Mouse (Mus musculus): ENCODE data around the gene Suclg2. TPM values are rescaled to one million over a fixed set of nuclear protein-coding genes. Genes with fewer than 3 reads are reported as not detected.

The Suclg2 gene
- polyA plus RNA-seq, 1 experiment: 9.0 TPM

GRCm38 (mm10) chr6:95676439-95676838 is 42.2 kb downstream of the Suclg2 start:
- DNase-seq: no peak
- H3K4me1 ChIP-seq (ENCODE audit: control insufficient read depth, insufficient read depth, low read length): peaks cover 4% of the 10 kb centered on the region
- TF ChIP-seq CTCF (IDR thresholded peaks at IDR 0.05; ENCODE audit: insufficient read depth, low read length): no peak
- no peak for TF ChIP-seq POLR2A (IDR thresholded peaks at IDR 0.05; ENCODE audit: borderline replicate concordance, extremely low read depth, low read depth, low read length)
- 78% methylated on average over 4 of the region's 4 CpGs for WGBS
- H3K4me3 ChIP-seq (replicated peaks; ENCODE audit: extremely low read depth, low read depth, low read length): no peak overlapping the region

- whole genome bisulfite sequencing: 29% methylated on average over 6 of the region's 6 CpGs
- TF ChIP-seq POLR2A (IDR thresholded peaks at IDR 0.05; ENCODE audit: borderline replicate concordance, extremely low read depth, low read depth, low read length) (no peak), CTCF (IDR thresholded peaks at IDR 0.05; ENCODE audit: insufficient read depth, low read length) (no peak)
- Histone ChIP-seq H3K4me3 (replicated peaks; ENCODE audit: extremely low read depth, low read depth, low read length) (no peak overlapping the region), H3K4me1 (ENCODE audit: control insufficient read depth, insufficient read depth, low read length) (peaks cover 4% of the 10 kb centered on the region)
- DNase-seq: no peak
These were observed 43.4 kb downstream of the Suclg2 start for GRCm38 (mm10) chr6:95675059-95675705.

DNA sequence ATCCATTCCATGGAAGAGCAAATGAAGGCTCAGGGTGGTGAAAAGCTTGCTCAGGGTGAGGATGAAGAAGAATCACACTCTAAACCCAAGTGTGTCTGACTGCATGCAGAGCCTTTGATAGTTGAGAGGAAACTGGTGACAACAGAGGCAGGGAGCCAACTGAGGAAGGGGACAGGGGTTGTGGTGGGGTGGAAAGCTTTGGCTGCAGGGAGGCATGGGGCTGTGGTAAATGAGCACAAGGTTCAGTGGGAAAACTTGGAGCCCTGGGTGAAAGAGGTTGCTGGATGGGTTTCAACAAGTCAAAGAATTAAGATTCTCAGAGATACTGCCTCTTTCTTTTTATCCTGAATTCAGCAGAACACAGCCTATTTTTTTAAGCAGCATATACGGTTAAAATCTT is 43.9 kb downstream of the Suclg2 start:
- Histone ChIP-seq H3K4me1 (ENCODE audit: control insufficient read depth, insufficient read depth, low read length) (no peaks in the 10 kb centered on the region; the same call in 1 of the 2 replicates), H3K4me3 (replicated peaks; ENCODE audit: extremely low read depth, low read depth, low read length) (no peak overlapping the region)
- WGBS: 32% methylated on average over 1 of the region's 1 CpGs
- no peak for DNase-seq
- TF ChIP-seq POLR2A (IDR thresholded peaks at IDR 0.05; ENCODE audit: borderline replicate concordance, extremely low read depth, low read depth, low read length) (no peak), CTCF (IDR thresholded peaks at IDR 0.05; ENCODE audit: insufficient read depth, low read length) (no peak)

DNA sequence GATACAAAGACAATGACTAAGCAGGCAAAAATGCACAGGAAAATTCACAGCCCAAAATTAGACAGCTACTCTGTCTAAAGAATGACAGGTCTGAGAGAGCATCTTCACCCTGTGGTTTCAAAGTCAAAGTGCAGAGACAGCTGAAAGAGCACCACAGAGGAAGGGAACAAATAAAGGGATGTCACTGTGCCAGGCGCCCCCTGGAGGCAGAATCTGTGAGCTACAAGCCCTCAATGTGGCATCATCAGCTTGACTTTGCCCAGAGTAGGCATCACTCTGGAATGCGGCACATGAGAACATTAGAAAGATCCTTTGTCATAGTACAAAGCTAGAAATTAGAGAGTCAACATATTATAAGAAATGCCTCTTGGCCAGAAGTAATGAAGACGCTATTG is 49.3 kb downstream of the Suclg2 start:
- 65% methylated on average over 3 of the region's 3 CpGs for WGBS
- peak; percentile 28 for DNase-seq
- H3K4me1 ChIP-seq (ENCODE audit: control insufficient read depth, insufficient read depth, low read length): no peaks in the 10 kb centered on the region
- peak; percentile 65 for TF ChIP-seq CTCF (IDR thresholded peaks at IDR 0.05; ENCODE audit: insufficient read depth, low read length)
- no peak for TF ChIP-seq POLR2A (IDR thresholded peaks at IDR 0.05; ENCODE audit: borderline replicate concordance, extremely low read depth, low read depth, low read length)
- H3K4me3 ChIP-seq (replicated peaks; ENCODE audit: extremely low read depth, low read depth, low read length): no peak overlapping the region

DNA sequence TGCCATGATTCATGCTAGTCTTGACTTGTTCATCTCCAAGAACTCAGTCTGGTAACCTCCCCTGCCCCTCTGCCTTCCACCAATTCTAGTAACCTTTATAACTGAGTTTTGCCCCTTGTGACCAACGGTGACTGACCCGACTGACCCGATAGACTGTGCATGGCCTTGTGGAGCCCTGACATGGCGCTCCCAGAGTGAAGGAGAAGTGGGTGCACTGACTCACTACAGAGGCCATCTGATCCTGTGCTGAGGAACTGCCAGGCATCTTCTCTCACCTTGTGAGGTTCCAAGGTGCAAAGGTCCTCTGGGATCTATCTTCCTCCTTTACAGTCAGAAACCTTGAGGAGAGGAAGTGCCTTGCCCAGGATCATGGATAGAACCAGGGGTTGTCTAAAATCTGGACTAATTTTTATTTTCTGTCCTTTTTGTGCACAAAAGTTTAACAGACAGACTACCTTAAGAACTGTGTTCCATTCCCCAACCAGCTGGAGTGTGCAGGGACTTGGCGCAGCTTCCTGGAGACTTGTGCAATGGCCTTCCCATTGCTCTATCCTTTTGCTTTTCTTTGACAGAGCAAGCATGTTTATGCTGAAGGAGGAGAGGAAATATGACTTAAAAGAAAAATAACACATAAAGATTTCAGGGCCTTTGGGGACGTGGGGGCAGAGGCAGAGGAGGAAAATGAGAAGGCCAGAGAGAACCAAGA is 49.8 kb downstream of the Suclg2 start:
- DNase-seq: no peak
- no peak overlapping the region for H3K4me3 ChIP-seq (replicated peaks; ENCODE audit: extremely low read depth, low read depth, low read length)
- H3K4me1 ChIP-seq (ENCODE audit: control insufficient read depth, insufficient read depth, low read length): no peaks in the 10 kb centered on the region
- no peak for TF ChIP-seq CTCF (IDR thresholded peaks at IDR 0.05; ENCODE audit: insufficient read depth, low read length)
- TF ChIP-seq POLR2A (IDR thresholded peaks at IDR 0.05; ENCODE audit: borderline replicate concordance, extremely low read depth, low read depth, low read length): no peak
- WGBS: 90% methylated on average over 6 of the region's 6 CpGs

- DNase-seq: no peak
- no peaks in the 10 kb centered on the region for H3K4me1 ChIP-seq (ENCODE audit: control insufficient read depth, insufficient read depth, low read length)
- TF ChIP-seq CTCF (IDR thresholded peaks at IDR 0.05; ENCODE audit: insufficient read depth, low read length) (no peak), POLR2A (IDR thresholded peaks at IDR 0.05; ENCODE audit: borderline replicate concordance, extremely low read depth, low read depth, low read length) (no peak)
- no peak overlapping the region for H3K4me3 ChIP-seq (replicated peaks; ENCODE audit: extremely low read depth, low read depth, low read length)
- 97% methylated on average over 8 of the region's 8 CpGs for WGBS
These were observed 60.9 kb downstream of the Suclg2 start for GRCm38 (mm10) chr6:95657671-95658070.

- TF ChIP-seq POLR2A (IDR thresholded peaks at IDR 0.05; ENCODE audit: borderline replicate concordance, extremely low read depth, low read depth, low read length) (no peak), CTCF (IDR thresholded peaks at IDR 0.05; ENCODE audit: insufficient read depth, low read length) (no peak)
- no peak for DNase-seq
- Histone ChIP-seq H3K4me1 (ENCODE audit: control insufficient read depth, insufficient read depth, low read length) (peaks cover 2% of the 10 kb centered on the region; the same call in 1 of the 2 replicates), H3K4me3 (replicated peaks; ENCODE audit: extremely low read depth, low read depth, low read length) (no peak overlapping the region)
- 93% methylated on average over 3 of the region's 3 CpGs for whole genome bisulfite sequencing
These were observed 64.9 kb downstream of the Suclg2 start for GRCm38 (mm10) chr6:95653662-95654061.

- WGBS: 88% methylated on average over 6 of the region's 6 CpGs
- no peak for TF ChIP-seq POLR2A (IDR thresholded peaks at IDR 0.05; ENCODE audit: borderline replicate concordance, extremely low read depth, low read depth, low read length)
- TF ChIP-seq CTCF (IDR thresholded peaks at IDR 0.05; ENCODE audit: insufficient read depth, low read length): no peak
- peaks cover 2% of the 10 kb centered on the region; the same call in 1 of the 2 replicates for H3K4me1 ChIP-seq (ENCODE audit: control insufficient read depth, insufficient read depth, low read length)
- no peak for DNase-seq
- no peak overlapping the region for H3K4me3 ChIP-seq (replicated peaks; ENCODE audit: extremely low read depth, low read depth, low read length)
These were observed 65.8 kb downstream of the Suclg2 start for GRCm38 (mm10) chr6:95652774-95653173.

GRCm38 (mm10) chr6:95651391-95651876 is 67.2 kb downstream of the Suclg2 start:
- Histone ChIP-seq H3K4me1 (ENCODE audit: control insufficient read depth, insufficient read depth, low read length) (peaks cover 2% of the 10 kb centered on the region; the same call in 1 of the 2 replicates), H3K4me3 (replicated peaks; ENCODE audit: extremely low read depth, low read depth, low read length) (no peak overlapping the region)
- TF ChIP-seq POLR2A (IDR thresholded peaks at IDR 0.05; ENCODE audit: borderline replicate concordance, extremely low read depth, low read depth, low read length) (no peak), CTCF (IDR thresholded peaks at IDR 0.05; ENCODE audit: insufficient read depth, low read length) (no peak)
- 40% methylated on average over 6 of the region's 6 CpGs for WGBS
- no peak for DNase-seq
